Mouse (Mus musculus) liver, embryonic 12.5 days (tissue): ENCODE measurements around the gene Olfr311. TPM values are rescaled to one million over a fixed set of nuclear protein-coding genes. Genes with fewer than 3 reads are reported as not detected.
"Not testable (repeated sequence)": the region's sequence is repeated elsewhere in the genome, so short reads cannot be mapped to it uniquely, and the experiment has no call there.

ENCODE experiments used
- ATAC-seq: fragments of 200-750 bp; cut with Nextera tagmentation; 2 replicates; pipeline ENCODE4 v1.8.0; 2017; ENCODE audit warnings: moderate number of reproducible peaks, mild to moderate bottlenecking, moderate library complexity
- H3K27ac ChIP-seq: fragments of 300-500 bp; sonication (generic); 2 replicates; pipeline ENCODE4 v1.5.1; 2016; ENCODE audit warnings: mild to moderate bottlenecking
- H3K27me3 ChIP-seq: fragments of 300-500 bp; sonication (generic); replicated peaks from 2 replicates; pipeline ENCODE4 v1.6.1; 2016; ENCODE audit warnings: mild to moderate bottlenecking, moderate library complexity
- H3K36me3 ChIP-seq: fragments of 300-500 bp; sonication (generic); 2 replicates; pipeline ENCODE4 v1.6.1; 2016; ENCODE audit warnings: mild to moderate bottlenecking, moderate library complexity
- H3K4me1 ChIP-seq: fragments of 300-500 bp; sonication (generic); 2 replicates; pipeline ENCODE4 v1.6.1; 2016
- H3K4me2 ChIP-seq: fragments of 300-500 bp; sonication (generic); 2 replicates; pipeline ENCODE4 v1.6.1; 2016; ENCODE audit warnings: mild to moderate bottlenecking, moderate library complexity
- H3K4me3 ChIP-seq: fragments of 300-500 bp; sonication (generic); 2 replicates; pipeline ENCODE4 v1.5.1; 2016; ENCODE audit warnings: mild to moderate bottlenecking, moderate library complexity
- H3K9ac ChIP-seq: fragments of 300-500 bp; sonication (generic); 2 replicates; pipeline ENCODE4 v1.6.1; 2016; ENCODE audit warnings: mild to moderate bottlenecking, moderate library complexity
- H3K9me3 ChIP-seq: fragments of 300-500 bp; sonication (generic); replicated peaks from 2 replicates; pipeline ENCODE4 v1.6.1; 2016; ENCODE audit warnings: mild to moderate bottlenecking, moderate library complexity
- WGBS: fragments of 180-500 bp; shearing (Covaris S2); methylation state at CpG from one replicate; pipeline ENCODE4 v1.1.7; 2016; ENCODE audit not compliant: insufficient replicate concordance; 5-methylcytosine and 5-hydroxymethylcytosine counted together
- polyA plus RNA-seq: library from polyadenylated mRNA; unstranded; fragments of >200 nt; fragmentation: Nextera tagmentation; extraction: Ambion mirVana; gene quantifications from 2 replicates; pipeline ENCODE4 v1.2.1, GENCODE M21; 2016

Gene Olfr311
- not detected in 2 replicates for polyA plus RNA-seq

- not testable (repeated sequence) for H3K36me3 ChIP-seq, ATAC-seq, H3K27me3 ChIP-seq, H3K4me2 ChIP-seq, H3K27ac ChIP-seq, H3K4me3 ChIP-seq, H3K9me3 ChIP-seq, H3K9ac ChIP-seq, H3K4me1 ChIP-seq
Observed at GRCm38 (mm10) chr11:58838951-58839350, at the start of gene Olfr311. TSS of gene Olfr311 (plus strand) at chr11:58839251.

- no peaks in the 10 kb centered on the region for H3K9me3 ChIP-seq
- no peak for ATAC-seq
- H3K4me2 ChIP-seq, result no peak overlapping the region
- no peak overlapping the region for H3K27ac ChIP-seq
- no peaks in the 10 kb centered on the region for H3K36me3 ChIP-seq
- H3K4me1 ChIP-seq, result no peaks in the 10 kb centered on the region
- H3K9ac ChIP-seq, result no peak overlapping the region
- no peak overlapping the region for H3K4me3 ChIP-seq
- WGBS, result 38% methylated on average over 3 of the region's 3 CpGs
- H3K27me3 ChIP-seq, result no peaks in the 10 kb centered on the region
Observed at GRCm38 (mm10) chr11:58789532-58789931, 49.5 kb upstream of the Olfr311 start.

GRCm38 (mm10) chr11:58790053-58790452, 49.0 kb upstream of the Olfr311 start:
- 18% methylated on average over 2 of the region's 2 CpGs for WGBS
- H3K4me3 ChIP-seq, result no peak overlapping the region
- no peak overlapping the region for H3K4me2 ChIP-seq
- H3K4me1 ChIP-seq, result no peaks in the 10 kb centered on the region
- no peak overlapping the region for H3K9ac ChIP-seq
- no peak for ATAC-seq
- no peaks in the 10 kb centered on the region for H3K27me3 ChIP-seq
- H3K9me3 ChIP-seq, result no peaks in the 10 kb centered on the region
- H3K36me3 ChIP-seq, result no peaks in the 10 kb centered on the region
- no peak overlapping the region for H3K27ac ChIP-seq

- no peaks in the 10 kb centered on the region for H3K27me3 ChIP-seq
- no peak overlapping the region for H3K27ac ChIP-seq
- H3K4me2 ChIP-seq, result no peak overlapping the region
- no peak overlapping the region for H3K4me3 ChIP-seq
- no peaks in the 10 kb centered on the region for H3K4me1 ChIP-seq
- no peak for ATAC-seq
- 49% methylated on average over 6 of the region's 6 CpGs for WGBS
- H3K9ac ChIP-seq, result no peak overlapping the region
- no peaks in the 10 kb centered on the region for H3K9me3 ChIP-seq
- no peaks in the 10 kb centered on the region for H3K36me3 ChIP-seq
Observed at GRCm38 (mm10) chr11:58790646-58791045, 48.4 kb upstream of the Olfr311 start.

DNA sequence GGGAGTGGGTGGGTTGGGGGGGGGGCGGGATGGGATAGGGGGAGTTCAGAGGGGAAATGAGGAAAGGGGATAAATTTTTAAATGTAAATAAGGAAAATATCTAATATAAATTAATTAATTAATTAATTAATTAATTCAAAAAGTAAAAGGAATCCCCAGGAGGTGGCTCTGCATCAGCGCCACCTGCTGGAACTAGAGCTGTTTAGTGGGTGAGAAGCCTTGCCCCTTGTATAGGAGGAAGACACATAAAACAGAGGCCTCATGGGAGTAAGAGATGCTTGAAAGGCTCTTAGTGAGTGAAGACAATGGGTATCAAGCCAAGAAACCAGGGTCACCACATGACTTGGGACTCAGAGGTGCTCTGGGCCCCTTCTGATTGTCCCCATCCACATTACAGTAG, 43.2 kb upstream of the Olfr311 start:
- Histone ChIP-seq H3K4me1 (no peaks in the 10 kb centered on the region), H3K27me3 (no peaks in the 10 kb centered on the region), H3K4me2 (no peak overlapping the region), H3K9me3 (no peaks in the 10 kb centered on the region), H3K27ac (no peak overlapping the region), H3K9ac (no peak overlapping the region), H3K36me3 (no peaks in the 10 kb centered on the region), H3K4me3 (no peak overlapping the region)
- no peak for ATAC-seq
- WGBS, result 75% methylated on average over 2 of the region's 2 CpGs

- 63% methylated on average over 7 of the region's 7 CpGs for WGBS
- H3K9ac ChIP-seq, result no peak overlapping the region
- ATAC-seq, result no peak
- no peak overlapping the region for H3K4me3 ChIP-seq
- H3K36me3 ChIP-seq, result no peaks in the 10 kb centered on the region
- H3K27me3 ChIP-seq, result no peaks in the 10 kb centered on the region
- H3K4me2 ChIP-seq, result no peak overlapping the region
- no peak overlapping the region for H3K27ac ChIP-seq
- H3K4me1 ChIP-seq, result no peaks in the 10 kb centered on the region
- no peaks in the 10 kb centered on the region for H3K9me3 ChIP-seq
Observed at GRCm38 (mm10) chr11:58796850-58797249, 42.2 kb upstream of the Olfr311 start.

- Histone ChIP-seq H3K36me3 (no peaks in the 10 kb centered on the region), H3K4me2 (no peak overlapping the region), H3K27ac (no peak overlapping the region), H3K27me3 (no peaks in the 10 kb centered on the region), H3K9ac (no peak overlapping the region), H3K9me3 (no peaks in the 10 kb centered on the region), H3K4me1 (no peaks in the 10 kb centered on the region), H3K4me3 (no peak overlapping the region)
- WGBS, result 57% methylated on average over 5 of the region's 5 CpGs
- no peak for ATAC-seq
Observed at GRCm38 (mm10) chr11:58799747-58800146, 39.3 kb upstream of the Olfr311 start.

DNA sequence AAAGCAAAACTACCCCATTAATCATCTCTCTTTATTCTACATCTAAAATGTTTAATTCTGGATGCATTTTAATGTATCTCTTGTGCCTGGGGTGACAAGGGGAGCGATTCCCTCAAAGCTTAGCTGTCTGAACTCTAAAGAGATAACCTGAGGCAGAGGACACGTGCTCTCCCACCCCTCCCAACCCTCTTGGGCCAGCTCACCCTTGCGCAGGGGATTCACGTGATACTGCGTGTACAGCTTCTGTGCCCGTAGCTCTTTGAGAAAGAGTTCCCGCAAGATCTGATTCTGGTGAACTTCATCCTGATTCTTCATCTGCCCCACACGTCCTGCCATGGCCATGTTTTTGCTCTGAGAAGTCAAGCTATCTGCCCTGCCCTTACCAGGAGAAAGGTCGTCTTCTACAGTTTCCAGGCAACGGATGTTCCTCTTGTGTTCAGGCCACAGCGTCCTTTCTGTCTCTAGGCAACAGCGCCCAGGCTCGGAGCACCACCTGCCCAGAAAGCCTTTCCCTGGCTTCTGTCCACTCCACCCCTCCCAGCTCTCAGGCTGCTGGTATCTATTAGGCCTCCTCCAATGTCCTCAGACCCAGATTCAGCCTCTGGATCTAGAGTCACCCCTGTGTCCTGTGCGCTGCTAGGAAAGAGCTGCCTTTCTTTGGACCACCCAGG, 37.4 kb upstream of the Olfr311 start, which contains the start of gene Fam183b:
Fam183b (minus strand) TSS at position 403 of the 671 bp plus-strand sequence.
- ATAC-seq, result no peak
- Histone ChIP-seq H3K9ac (no peak within 1 kb of the TSS), H3K4me3 (no peak within 1 kb of the TSS), H3K36me3 (no peaks in the 10 kb centered on the region), H3K9me3 (no peaks in the 10 kb centered on the region), H3K27me3 (no peaks in the 10 kb centered on the region), H3K4me1 (0 out of 2 replicates have a peak, but pooled peaks cover 4% of the 10 kb centered on the region), H3K4me2 (no peak within 1 kb of the TSS), H3K27ac (no peak within 1 kb of the TSS)
- 42% methylated on average over 14 of the region's 14 CpGs for WGBS

- H3K36me3 ChIP-seq, result no peaks in the 10 kb centered on the region
- H3K9me3 ChIP-seq, result no peaks in the 10 kb centered on the region
- H3K4me1 ChIP-seq, result 0 out of 2 replicates have a peak, but pooled peaks cover 4% of the 10 kb centered on the region
- no peak overlapping the region for H3K4me3 ChIP-seq
- 49% methylated on average over 4 of the region's 4 CpGs for WGBS
- H3K4me2 ChIP-seq, result no peak overlapping the region
- H3K27me3 ChIP-seq, result no peaks in the 10 kb centered on the region
- no peak overlapping the region for H3K9ac ChIP-seq
- no peak overlapping the region for H3K27ac ChIP-seq
- no peak for ATAC-seq
Observed at GRCm38 (mm10) chr11:58803871-58804270, 35.2 kb upstream of the Olfr311 start.

DNA sequence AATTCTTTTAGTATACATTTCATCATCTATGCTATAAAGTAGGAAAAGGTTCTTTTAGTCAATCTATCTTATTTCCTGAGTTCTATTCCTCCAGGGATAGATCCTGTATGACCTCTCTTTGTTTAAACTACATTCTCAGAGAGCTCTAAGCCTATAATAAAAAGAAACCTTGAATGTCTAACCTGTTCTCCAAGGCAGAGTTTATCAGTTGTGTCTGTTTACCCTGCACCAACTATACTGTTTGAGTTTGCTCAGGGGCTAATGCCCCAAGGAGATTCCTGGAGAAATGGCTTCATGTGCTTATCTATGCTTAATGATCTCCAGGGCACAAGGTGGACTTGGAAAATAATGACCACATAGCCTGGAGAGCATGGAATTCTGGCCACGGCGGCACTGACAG, 34.7 kb upstream of the Olfr311 start:
- Histone ChIP-seq H3K27ac (no peak overlapping the region), H3K4me2 (no peak overlapping the region)

DNA sequence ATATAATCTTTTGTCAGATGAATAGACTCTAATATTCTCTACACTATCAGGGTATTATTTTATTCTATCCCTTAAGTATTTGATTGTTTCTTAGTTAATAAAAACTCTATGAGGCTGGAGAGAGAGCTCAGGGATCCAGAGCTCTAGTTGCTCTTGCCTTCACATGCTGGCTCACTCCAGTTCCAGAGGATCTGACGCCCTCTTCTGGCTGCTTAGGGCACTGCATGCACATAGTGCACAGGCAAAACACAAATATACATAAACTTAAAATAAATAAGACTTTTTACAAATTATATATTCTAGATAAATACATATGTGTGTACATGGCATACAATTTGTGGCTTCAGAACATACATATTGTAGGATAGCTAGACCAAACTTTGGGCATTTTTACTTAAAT, 27.1 kb upstream of the Olfr311 start:
- Histone ChIP-seq H3K4me3 (no peak overlapping the region), H3K4me1 (no peaks in the 10 kb centered on the region), H3K9me3 (no peaks in the 10 kb centered on the region), H3K27ac (no peak overlapping the region), H3K4me2 (no peak overlapping the region), H3K9ac (no peak overlapping the region), H3K27me3 (no peaks in the 10 kb centered on the region), H3K36me3 (no peaks in the 10 kb centered on the region)
- no peak for ATAC-seq
- WGBS, result 0% methylated on average over 1 of the region's 1 CpGs

More for the DNA sequence above, 34.7 kb upstream of the Olfr311 start:
- Histone ChIP-seq H3K4me3 (no peak overlapping the region), H3K4me1 (0 out of 2 replicates have a peak, but pooled peaks cover 4% of the 10 kb centered on the region), H3K36me3 (no peaks in the 10 kb centered on the region), H3K9me3 (no peaks in the 10 kb centered on the region), H3K9ac (no peak overlapping the region), H3K27me3 (no peaks in the 10 kb centered on the region)
- no peak for ATAC-seq
- 70% methylated on average over 2 of the region's 2 CpGs for WGBS

DNA sequence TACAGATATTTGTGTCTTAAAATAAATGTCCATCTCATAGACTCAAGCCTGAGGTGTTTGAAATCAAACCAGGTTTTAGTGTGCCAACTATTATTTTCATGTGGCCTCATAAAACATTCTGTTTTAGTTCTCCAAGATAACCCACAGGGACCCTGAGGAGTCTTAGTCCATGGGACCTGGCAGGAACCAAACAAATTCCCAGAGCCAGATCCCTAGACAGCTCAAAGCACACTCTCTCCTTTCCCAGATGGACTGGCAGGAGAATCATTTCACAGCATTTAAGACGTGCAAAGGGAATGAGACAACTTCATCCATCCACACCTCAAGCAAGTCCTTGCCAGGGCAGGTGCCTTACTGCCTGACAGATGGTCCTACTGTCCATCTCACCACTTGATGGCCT, 24.4 kb upstream of the Olfr311 start, which contains the start of gene Olfr313:
Olfr313 (plus strand) TSS at position 301 of the 400 bp plus-strand sequence.
- not testable (repeated sequence) for H3K4me2 ChIP-seq, ATAC-seq
- WGBS, result 50% methylated on average over 1 of the region's 1 CpGs

GRCm38 (mm10) chr11:58815676-58816075, 23.4 kb upstream of the Olfr311 start:
- Histone ChIP-seq H3K4me3 (no peak overlapping the region), H3K9ac (no peak overlapping the region), H3K4me2 (no peak overlapping the region), H3K36me3 (no peaks in the 10 kb centered on the region), H3K4me1 (no peaks in the 10 kb centered on the region), H3K27me3 (no peaks in the 10 kb centered on the region), H3K9me3 (no peaks in the 10 kb centered on the region), H3K27ac (no peak overlapping the region)
- ATAC-seq, result no peak
- 65% methylated on average over 1 of the region's 1 CpGs for WGBS

More for the DNA sequence above, 24.4 kb upstream of the Olfr311 start, which contains the start of gene Olfr313:
- not testable (repeated sequence) for H3K9me3 ChIP-seq, H3K9ac ChIP-seq, H3K27ac ChIP-seq, H3K4me3 ChIP-seq, H3K4me1 ChIP-seq, H3K27me3 ChIP-seq, H3K36me3 ChIP-seq
